Mouse (Mus musculus): ENCODE results near the gene Otud7b.

DNA sequence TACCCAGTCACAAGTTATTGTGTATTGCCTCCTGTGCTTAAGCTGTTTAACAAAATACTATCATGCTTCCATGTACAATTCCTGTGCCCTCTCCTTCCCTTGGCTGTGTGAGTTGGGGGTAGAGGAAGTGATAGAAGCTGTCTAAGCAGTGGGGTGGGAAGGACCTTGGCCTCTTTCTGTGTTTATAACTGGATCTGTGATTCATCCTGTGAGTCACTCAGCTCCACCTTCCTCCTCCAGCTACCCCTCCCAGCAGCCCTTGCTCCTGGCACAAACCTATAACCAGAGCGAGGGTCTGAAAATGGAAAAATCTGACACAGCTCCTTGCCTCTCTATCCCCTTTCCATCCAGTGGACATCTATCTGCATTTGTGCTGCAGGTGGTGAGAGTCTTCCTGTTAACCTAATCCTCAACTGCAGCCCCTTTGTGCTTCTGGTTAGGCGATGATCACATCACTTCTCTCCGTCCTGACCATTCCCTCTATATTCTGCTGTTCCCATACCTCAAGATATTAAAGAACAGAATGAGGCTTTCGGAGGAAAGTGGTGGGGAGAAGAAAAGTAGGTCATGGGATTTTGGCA lies 56.0 kb downstream of the Otud7b start:
- TF ChIP-seq POLR2A (IDR thresholded peaks at IDR 0.05; ENCODE audit: control insufficient read depth, extremely low read depth, insufficient read depth, low read length, poor library complexity) = no peak
- TF ChIP-seq CTCF (IDR thresholded peaks at IDR 0.05; ENCODE audit: borderline replicate concordance, control insufficient read depth, extremely low read depth, insufficient read depth, low read length, poor library complexity) = no peak

Data from thymus, adult 2 months (tissue).